Mouse (Mus musculus): ENCODE results near the gene Rnft2.

DNA sequence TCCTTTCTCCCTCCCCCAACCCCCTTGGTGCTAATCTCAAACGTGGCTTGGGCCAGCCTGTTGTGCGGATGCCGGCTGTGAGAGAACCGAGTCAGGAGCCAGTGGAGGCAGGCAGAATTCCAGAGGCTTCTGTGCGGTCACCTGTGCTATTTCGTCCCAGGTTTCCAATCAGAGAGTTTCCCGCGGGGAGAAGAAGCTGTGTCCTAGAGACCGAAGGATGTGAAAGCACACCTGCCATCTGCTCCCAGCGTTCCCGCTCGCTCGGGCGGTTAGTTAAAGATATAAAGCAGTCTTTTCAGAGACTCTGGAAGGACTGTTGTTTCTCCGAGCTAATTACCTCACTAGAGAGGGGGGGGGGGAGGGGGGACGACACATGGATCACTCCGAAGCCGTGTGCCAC, 52.7 kb downstream of the Rnft2 start:
- TF ChIP-seq EP300 (IDR thresholded peaks at IDR 0.05; ENCODE audit: insufficient read depth, low read depth, low read length) (no peak), CTCF (IDR thresholded peaks at IDR 0.05; ENCODE audit: low read depth, low read length) (no peak), POLR2A (IDR thresholded peaks at IDR 0.05; ENCODE audit: insufficient read depth, low read length) (no peak)

Measured in ES-Bruce4 (cell line).